Mouse (Mus musculus) testis, adult 2 months (tissue): Measurements from ENCODE around the gene Prps2.

Source experiments
- CTCF ChIP-seq: fragments of 200-500 bp; IDR thresholded peaks from 2 replicates; pipeline ENCODE4 v1.5.1; 2012; ENCODE audit warnings: low read depth, mild to moderate bottlenecking, inconsistent platforms, low read length, moderate library complexity; ENCODE audit not compliant: control insufficient read depth, insufficient read depth, insufficient replicate concordance
- POLR2A ChIP-seq: fragments of 200-500 bp; IDR thresholded peaks from 2 replicates; pipeline ENCODE4 v1.6.1; 2012; ENCODE audit warnings: low read depth, mild to moderate bottlenecking, inconsistent platforms, low read length, moderate library complexity; ENCODE audit not compliant: control insufficient read depth

- TF ChIP-seq CTCF (no peak), POLR2A (no peak)
These were observed 35.1 kb upstream of the Prps2 start for GRCm38 (mm10) chrX:167417654-167418053.
